Mouse (Mus musculus): ENCODE measurements around the gene Ppm1j. TPM values are rescaled to one million over a fixed set of nuclear protein-coding genes. Genes with fewer than 3 reads are reported as not detected.
"Not testable (repeated sequence)": the region's sequence is repeated elsewhere in the genome, so short reads cannot be mapped to it uniquely, and the experiment has no call there.

Gene Ppm1j
- 10 to 100 TPM; 24.0 to 26.2 TPM for total RNA-seq (2021)

DNA sequence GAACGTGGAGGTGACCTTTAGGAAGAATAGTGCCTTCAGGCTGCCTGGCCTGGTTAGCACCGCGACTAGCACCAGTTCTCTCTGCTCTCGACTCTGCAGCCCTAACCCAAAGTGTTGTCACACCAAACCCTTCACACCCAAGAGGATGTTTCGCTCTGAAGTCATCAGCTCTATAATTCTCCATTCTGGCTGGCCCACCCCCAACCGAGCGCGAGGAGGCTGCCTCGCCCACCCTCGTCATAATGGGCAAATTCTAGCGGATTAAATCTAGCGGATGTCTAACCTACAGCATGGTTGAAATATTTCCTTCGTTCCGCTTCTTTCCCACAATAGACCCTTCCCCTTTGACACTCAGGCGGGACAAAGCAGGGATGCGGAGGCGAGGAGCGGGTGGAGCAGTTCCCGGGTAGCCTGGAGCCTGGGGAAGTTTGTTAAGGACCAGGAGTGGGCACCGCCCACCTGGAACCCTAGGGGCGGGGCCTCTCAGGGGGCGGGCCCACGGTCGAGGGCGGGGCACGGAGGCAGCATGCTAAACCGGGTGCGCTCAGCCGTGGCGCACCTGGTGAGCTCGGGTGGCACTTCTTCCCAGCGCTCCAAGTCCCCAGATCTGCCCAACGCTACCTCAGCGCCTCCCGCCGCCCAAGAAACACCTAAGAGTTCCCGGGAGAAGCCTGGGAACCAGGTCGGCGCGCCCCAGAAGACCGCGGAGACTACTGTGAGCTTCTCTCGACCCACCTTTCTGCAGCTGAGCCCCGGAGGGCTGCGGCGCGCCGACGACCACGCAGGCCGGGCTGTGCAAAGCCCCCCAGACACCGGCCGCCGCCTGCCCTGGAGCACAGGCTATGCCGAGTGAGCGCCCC is at the start of gene Ppm1j:
Ppm1j (plus strand) TSS at position 496 of the 860 bp plus-strand sequence.
- intact Hi-C loops (cut with DNase I), result loop anchor here (1.0 to 5.0 kb wide), 2 partner anchors 9 to 37 kb away; partner anchors contain the start of gene Mov10
- peak; percentile 79 to 80 for DNase-seq

DNA sequence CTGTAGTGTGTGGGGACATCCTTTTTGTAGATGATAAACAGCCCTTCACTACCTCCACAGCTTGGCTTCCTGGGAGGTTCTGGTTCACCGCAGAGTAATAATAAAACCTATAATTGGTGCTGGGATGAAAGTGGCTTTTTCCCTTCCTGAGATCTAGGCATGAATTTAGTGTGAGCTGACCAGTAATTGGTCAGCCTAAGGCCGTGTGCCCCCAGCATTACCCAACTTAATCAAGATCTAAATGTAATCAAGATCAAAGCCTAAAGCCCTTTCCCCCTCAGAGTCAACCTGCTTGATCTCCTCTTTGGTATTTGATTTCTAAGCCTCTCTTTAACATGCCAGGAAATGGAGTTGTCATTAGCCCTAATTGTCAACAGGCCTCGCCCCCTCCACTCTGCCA is 47.9 kb upstream of the Ppm1j start:
- intact Hi-C loops (cut with DNase I), result no loop called here
- no peak for DNase-seq

DNA sequence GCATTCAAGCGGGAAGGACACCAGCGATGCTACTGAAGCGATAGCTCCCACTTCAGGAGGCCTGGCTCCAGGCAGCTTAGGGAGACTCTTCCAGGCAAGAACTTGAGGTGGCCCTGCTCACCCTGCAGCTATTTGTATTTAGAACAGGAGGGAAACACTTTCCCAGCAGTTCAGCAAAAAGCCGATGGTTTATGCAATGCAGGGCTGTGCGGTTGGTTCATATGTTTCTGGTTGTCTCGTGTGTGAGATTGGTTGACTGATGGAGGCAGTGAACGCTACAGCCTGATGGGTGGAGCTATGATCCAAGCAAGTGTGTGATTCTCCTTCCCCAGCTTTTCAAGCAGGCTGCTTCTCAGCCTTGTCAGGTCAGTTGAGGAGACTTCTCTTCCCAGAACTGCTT is 46.2 kb upstream of the Ppm1j start:
- intact Hi-C loops (cut with DNase I), result no loop called here
- no peak for DNase-seq

DNA sequence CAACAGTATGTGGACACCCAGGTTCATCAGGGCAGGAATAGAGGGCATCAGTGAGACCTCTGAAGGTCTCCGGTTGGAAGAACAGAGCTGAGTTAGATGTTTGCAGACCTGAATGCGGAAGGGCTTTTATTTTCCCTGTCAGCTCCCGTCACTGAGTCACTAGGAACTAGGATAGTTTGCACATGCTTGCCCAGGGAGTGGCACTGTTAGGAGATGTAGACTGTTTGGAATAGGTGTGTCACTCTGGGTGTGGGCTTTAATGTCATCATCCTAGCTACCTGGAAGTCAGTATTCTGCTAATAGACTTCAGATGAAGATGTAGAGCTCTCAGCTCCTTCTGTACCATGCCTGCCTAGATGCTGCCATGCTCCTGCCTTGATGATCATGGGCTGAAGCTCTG is 38.9 kb upstream of the Ppm1j start:
- DNase-seq, result no peak
- intact Hi-C loops (cut with DNase I), result no loop called here

DNA sequence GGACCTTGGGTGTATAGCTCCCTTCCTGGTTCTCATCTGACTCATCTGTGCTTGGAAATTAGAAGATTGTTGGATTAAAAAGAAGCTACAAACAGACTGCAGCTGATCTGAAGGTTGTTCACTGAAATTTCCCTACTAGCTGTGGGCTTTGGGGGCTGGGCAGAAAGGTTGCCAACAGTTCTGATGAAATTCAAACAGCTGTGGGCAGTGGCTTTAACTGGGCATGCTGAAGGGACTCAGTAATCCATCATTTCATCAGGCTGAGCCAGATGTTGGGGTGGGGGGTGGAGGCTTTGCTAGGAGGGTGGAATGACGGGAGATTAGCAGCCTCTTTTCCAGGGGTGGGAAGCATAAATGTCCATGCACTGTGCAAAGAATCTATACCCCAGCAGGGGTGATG is 37.7 kb upstream of the Ppm1j start:
- intact Hi-C loops (cut with DNase I), result no loop called here
- DNase-seq, result no peak

DNA sequence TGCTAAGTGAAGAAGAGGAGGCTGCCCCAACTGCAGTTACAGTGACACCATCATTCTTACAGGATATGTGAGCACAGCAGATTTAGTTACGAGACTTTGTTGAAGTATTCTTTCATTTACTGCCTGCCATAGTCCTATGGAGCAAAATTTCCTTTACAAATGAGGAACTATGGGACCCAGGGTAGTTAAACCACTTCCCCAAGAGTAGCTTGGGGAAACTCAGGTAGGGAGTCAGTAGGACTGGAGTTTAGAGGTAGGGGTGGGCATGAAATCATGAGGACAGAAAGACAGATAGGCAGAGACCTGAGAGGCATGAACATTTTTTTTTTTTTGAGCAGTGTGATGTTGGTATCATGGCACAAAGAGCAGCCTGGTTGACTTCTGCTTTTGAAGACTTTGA is 37.0 kb upstream of the Ppm1j start:
- intact Hi-C loops (cut with DNase I), result no loop called here
- DNase-seq, result no peak

DNA sequence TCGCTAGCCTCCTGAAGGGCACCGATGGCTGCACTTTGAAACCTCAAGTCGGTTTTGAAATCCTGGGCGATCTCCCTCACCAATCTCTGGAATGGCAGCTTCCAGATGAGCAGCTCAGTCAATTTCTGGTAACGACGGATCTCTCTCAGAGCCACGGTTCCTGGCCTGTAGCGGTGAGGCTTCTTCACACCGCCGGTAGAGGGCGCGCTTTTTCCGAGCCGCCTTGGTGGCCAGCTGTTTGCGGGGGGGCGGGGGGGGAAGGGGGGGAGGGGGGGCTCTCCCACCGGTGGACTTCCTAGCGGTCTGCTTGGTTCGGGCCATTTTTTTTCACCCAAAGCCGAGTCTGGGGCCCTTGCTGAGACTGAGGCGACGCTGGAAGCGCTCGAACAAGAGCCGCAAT is 28.0 kb upstream of the Ppm1j start:
- intact Hi-C loops (cut with DNase I), result not testable (repeated sequence)
- peak in 1 of 2 experiments; percentile 33 for DNase-seq

DNA sequence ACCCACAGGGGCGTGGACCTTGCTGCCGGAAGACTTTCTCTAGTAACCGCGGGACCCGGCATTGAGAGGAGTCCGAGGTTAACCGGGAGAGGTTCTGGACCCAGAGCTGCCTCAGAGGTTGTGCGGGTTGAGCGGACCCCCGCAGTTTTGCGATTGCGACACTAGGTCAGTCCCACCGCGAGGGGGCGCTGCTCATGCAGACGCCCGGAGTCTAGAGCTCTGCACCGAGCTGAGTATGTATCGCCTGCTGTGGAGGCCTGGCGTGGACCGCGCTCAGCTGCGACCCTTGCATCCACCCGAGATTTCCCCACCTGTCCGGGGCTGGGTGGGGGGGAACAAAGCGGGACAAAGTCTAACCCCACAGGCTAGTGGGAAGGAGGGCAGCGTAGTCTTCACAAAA is 22.4 kb upstream of the Ppm1j start:
- intact Hi-C loops (cut with DNase I), result no loop called here
- peak; percentile 69 to 72 for DNase-seq

DNA sequence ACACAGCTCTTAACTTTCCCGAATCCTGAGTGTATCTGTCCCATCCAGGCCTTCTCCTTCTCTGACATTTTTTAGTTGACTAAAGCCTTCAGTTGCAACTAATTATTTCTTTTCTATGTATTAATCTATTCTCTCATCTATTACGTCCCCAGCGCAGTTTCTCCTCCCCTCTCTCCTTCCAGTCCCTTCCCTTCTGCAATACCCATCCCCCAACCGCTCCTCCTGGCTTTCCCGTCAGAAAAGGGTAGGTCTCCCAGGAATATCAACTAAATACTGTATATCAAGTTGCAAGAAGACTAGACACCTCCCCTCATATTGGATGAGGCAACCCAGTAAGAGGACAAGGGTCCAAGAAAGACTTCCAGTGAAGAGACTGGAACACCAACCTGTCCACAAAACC is 22.0 kb upstream of the Ppm1j start:
- intact Hi-C loops (cut with DNase I), result no loop called here
- DNase-seq, result no peak

DNA sequence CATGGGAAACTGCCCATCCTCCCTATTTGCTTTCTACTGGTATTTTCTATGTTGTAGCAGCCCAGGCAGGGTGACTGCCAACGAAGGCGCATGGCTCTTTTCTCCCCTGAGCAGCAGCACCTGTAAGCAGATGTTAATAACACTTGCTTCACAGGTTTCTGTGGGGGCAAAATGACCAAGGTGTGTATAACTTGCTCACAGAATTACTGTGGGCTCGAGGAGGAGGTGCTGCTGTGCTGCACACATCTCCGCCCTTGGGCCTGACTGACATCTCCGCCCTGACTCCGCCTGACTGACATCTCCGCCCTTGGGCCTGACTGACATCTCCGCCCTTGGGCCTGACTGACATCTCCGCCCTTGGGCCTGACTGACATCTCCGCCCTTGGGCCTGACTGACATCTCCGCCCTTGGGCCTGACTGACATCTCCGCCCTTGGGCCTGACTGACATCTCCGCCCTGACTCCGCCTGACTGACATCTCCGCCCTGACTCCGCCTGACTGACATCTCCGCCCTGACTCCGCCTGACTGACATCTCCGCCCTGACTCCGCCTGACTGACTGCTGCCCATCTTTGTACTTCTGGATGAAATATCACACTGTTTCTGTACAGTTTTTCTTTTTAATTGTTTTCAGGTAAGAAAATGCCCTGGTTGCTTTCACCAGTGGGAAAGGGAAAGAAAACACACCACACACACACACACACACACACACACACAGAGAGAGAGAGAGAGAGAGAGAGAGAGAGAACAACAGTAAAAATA is 18.6 kb upstream of the Ppm1j start:
- intact Hi-C loops (cut with DNase I); DNase-seq: not testable (repeated sequence)

DNA sequence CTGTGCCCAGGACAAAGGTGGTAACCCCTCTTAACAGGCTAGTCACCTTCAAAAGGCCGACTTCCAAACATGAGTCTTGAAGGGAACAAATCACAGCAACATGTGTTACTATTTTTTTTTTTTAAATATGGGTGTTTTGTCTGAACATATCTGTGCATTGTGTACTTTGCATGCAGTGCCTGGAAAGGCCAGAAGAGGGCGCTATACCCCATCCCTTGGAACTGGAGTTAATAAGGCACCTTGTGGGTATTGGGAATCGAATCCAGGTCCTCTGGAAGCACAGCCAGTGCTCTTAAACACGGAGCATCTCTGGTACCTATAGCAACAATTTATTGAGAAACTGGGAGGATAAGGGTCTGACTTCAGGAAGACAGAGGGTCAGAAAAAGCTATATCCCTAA is 15.8 kb upstream of the Ppm1j start:
- intact Hi-C loops (cut with DNase I), result no loop called here
- DNase-seq, result no peak

DNA sequence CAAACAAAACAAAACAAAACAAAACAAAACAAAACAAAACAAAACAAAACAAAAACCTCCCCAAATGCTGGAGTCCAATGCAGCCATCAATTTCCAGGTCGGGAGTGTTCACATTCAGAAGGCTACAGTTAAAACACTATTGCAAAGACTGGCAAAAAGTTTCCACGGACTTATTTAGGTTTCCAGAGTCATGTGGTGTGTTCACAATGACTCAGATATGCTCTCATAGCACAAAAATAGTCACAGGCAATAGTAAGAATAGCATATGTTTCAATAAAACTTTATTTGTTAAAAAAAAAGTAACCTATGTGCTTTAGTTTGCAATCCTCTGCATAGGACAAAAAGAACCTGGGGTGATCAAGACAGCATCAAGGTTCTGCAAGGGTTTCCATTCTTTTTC is 13.7 kb upstream of the Ppm1j start:
- no peak for DNase-seq

DNA sequence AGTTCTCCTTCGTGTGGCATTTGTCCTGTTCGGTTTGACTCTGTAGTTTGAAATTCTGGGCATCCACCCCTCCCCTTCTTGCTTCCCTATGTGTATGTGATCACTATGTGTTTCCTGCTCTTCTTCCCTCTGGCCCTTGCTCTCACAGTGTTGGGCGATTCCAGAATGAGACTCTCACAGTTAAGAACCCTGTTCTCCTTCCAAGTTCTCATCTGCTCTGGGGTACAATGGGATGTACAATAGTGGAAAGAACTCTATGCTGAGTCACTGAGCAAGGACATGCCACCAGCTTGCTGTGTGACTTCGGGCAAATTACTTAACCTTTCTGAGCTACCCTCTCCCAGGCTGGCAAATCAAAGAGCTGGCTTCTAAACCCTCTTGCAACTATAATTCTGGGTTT is 13.1 kb upstream of the Ppm1j start:
- intact Hi-C loops (cut with DNase I), result no loop called here
- no peak for DNase-seq

More for the DNA sequence above, 13.7 kb upstream of the Ppm1j start:
- intact Hi-C loops (cut with DNase I), result no loop called here

DNA sequence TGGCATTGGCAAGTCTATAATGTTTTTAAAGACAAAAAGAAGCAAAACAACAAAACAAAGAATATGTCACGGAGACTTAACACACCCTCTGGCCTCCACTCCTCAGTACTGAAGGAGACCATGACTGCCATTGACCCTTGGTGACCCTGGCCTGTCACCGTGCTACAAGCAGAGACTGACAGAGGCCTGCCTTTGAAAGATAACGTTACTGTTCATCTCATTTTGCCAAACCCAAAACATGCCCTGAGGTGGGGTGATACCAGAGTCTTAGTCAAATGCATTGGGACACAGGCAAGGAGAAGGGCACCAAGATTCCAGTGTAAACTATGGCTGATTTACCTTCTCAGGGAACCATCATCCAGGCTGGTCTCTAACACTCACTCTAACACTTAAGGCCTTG is 11.7 kb upstream of the Ppm1j start:
- intact Hi-C loops (cut with DNase I), result no loop called here
- DNase-seq, result no peak

DNA sequence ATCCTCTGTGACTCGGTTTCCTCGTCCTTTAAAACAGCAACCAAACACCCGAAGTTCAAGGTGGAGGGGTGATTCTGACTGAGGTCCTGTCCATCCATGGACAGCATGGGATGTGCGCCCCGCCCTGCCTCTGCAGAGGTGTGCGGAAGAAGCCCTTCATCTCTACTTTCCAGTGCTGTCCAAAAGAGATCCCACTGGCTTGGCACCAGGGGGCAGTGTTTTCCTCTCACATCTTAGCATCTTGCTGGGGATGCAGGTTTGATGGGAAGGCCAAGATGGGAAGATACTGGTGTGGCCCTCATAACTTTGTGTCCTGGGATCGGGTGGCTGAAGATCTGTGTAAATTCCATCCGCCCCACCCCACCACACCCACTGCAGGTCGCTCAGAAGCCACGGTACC is 10.8 kb upstream of the Ppm1j start:
- peak; percentile 56 to 58 for DNase-seq
- intact Hi-C loops (cut with DNase I), result loop anchor here (5.0 kb wide), 1 partner anchor 197 kb away; no protein-coding TSS in a partner anchor

DNA sequence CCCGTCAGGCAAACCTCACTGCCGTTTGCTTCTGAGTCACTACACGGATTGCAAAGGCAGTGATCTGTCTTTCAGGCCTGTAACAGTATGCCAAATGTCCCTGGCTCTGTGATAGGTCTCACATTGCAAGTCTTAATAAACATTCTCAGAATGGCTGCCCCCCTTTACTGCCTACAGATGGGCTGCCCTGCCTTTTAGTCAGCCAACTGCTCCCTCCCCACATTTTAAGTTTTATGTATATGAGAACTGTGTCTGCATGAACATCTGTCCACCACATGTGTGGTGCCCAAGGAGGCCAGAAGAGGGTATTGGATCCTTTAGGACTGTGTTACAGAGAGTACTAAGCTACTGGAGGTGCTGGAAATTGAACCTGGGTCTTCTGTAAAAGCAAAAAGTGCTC is 9.9 kb upstream of the Ppm1j start:
- intact Hi-C loops (cut with DNase I), result loop anchor here (5.0 kb wide), 1 partner anchor 196 kb away; no protein-coding TSS in a partner anchor
- DNase-seq, result no peak

DNA sequence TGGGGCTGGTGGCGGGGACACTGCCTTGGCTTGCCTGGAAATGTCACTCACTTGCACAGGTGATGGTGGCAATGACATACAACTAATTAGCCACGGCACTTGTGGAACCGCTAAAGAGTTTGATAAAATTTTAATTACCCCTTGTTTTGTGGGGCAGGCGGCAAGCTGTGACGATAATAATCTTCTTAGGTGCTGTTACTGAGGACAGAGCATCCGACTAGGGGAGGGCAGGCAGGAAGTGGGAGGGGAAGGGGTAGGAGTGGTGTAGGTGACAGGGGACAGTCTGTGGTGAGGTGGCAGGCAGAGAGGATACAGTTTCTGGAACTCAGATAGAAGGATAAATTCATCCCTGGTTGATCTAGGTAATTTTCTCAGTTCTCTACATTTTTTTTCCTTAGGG is 9.4 kb upstream of the Ppm1j start:
- DNase-seq, result no peak
- intact Hi-C loops (cut with DNase I), result loop anchor here (5.0 kb wide), 1 partner anchor 196 kb away; no protein-coding TSS in a partner anchor

DNA sequence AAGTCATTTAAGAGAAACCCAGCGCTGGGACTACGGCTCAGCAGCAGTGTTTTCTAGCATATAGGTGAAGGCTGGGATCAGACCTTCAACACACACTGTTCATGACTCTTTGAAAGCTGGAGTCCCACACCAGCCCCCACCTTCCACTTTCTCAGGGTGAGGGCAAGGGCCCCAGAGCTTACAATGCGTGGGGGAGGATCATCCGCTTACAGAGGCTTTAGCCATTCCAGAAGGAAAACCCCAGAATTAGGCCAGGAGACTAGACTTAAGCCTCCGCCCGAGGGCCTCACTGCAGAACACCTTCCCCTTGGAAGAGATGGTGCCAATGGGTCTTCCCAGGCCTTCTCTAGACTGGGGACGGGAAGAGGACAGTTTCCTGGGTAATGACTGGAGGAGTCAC is 7.6 kb upstream of the Ppm1j start:
- intact Hi-C loops (cut with DNase I), result loop anchor here (5.0 kb wide), 1 partner anchor 194 kb away; no protein-coding TSS in a partner anchor
- DNase-seq, result no peak

DNA sequence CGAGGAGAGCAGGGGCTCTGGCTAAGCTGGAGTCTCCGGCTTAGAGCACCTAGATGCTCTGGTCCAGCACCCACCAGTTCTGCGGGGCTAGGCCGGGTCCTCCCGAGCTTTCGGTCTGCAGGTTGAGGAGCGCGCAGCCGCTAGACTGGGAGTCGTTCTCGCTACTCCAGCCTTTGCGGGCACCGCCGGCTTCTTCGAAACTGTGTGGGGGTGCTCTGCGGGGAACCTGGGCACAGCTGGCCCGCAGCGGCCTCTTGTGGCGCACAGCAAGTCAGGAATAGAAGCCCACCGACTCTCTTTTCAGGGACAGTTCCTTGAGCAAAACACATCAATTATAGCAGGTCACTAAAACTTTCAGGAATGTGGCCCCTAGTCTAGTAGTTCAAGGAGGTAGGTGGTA is 3.5 kb upstream of the Ppm1j start:
- DNase-seq, result no peak
- intact Hi-C loops (cut with DNase I), result no loop called here

DNA sequence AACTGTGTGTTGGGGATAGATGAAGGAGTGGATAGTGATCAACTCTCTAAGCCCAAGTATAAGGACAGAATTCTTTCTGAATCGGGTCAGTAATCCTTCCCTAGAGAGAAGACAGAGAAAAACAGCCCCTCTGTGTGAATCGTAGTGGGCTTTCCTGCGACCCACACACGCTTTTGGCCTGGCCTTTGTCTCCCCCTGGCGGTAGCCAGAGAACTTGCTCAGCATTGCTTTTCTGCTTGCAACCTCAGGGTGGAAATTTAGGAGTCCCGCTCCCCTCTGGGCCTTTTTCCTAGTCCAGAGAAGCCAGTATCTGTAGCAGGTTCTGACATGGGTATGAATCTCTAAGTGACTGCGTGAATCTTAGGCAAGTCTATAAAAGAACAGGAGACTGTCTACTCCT is 907 bp upstream of the Ppm1j start:
- intact Hi-C loops (cut with DNase I), result loop anchor here (1.0 to 5.0 kb wide), 2 partner anchors 37 to 66 kb away; partner anchors contain the start of gene Mov10
- DNase-seq, result peak; percentile 70 to 72

DNA sequence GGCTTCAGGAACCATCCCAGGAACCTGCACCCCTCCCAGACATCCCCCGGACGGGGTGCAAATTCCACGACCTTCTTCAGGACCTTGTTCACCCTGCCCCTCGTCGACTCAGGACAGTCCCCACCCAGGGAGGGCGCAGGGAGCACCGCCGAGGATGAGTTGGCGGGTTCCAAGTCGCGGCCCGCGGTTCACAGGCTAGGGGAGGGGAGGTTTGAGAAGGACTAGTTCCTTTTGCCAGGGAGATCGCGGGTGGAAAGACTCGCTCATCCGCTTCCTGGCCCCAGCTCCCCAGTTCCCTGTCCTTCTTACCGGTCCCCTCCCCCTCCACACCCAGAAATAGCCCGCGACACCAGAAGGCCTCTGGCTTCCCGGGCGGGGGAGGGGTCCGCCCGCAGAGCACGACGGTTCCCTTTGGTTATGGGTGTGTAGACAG is 631 bp downstream of the Ppm1j start, which contains the start of gene Fam19a3:
Fam19a3 (minus strand) TSS at position 370 of the 433 bp plus-strand sequence.
- DNase-seq, result peak; percentile 60 to 63
- intact Hi-C loops (cut with DNase I), result loop anchor here (1.0 to 5.0 kb wide), 2 partner anchors 8 to 36 kb away; partner anchors contain the start of gene Mov10

Measured in heart, postnatal 36 days (tissue).